Mouse (Mus musculus) neural tube, embryonic 14.5 days (tissue): ENCODE measurements around the gene Tmprss7. TPM values are rescaled to one million over a fixed set of nuclear protein-coding genes. Genes with fewer than 3 reads are reported as not detected.
A peak's percentile ranks its signal among the peaks of the same experiment; 100 is the strongest.

Experiments
- ATAC-seq: fragments of 200-750 bp; cut with Nextera tagmentation; 2 replicates; pipeline ENCODE4 v1.8.0; 2017; ENCODE audit warnings: low read depth, mild to moderate bottlenecking, moderate TSS enrichment, moderate library complexity
- H3K27ac ChIP-seq: fragments of 300-500 bp; sonication (generic); 2 replicates; pipeline ENCODE4 v1.5.1; 2014; ENCODE audit warnings: low read depth, mild to moderate bottlenecking, control low read depth, low read length, moderate library complexity, mixed read lengths
- H3K27me3 ChIP-seq: fragments of 300-500 bp; sonication (generic); 2 replicates; pipeline ENCODE4 v1.6.1; 2014; ENCODE audit warnings: low read length; ENCODE audit not compliant: control insufficient read depth, insufficient read depth
- H3K36me3 ChIP-seq: fragments of 300-500 bp; sonication (generic); 2 replicates; pipeline ENCODE4 v1.6.1; 2014; ENCODE audit warnings: low read length, mixed read lengths; ENCODE audit not compliant: control insufficient read depth, insufficient read depth
- H3K4me1 ChIP-seq: fragments of 300-500 bp; sonication (generic); 2 replicates; pipeline ENCODE4 v1.6.1; 2014; ENCODE audit warnings: low read length; ENCODE audit not compliant: control insufficient read depth, insufficient read depth
- H3K4me2 ChIP-seq: fragments of 300-500 bp; sonication (generic); 2 replicates; pipeline ENCODE4 v1.6.1; 2014; ENCODE audit warnings: mild to moderate bottlenecking, low read depth, low read length, control low read depth
- H3K4me3 ChIP-seq: fragments of 300-500 bp; sonication (generic); 2 replicates; pipeline ENCODE4 v1.5.1; 2014; ENCODE audit warnings: low read depth, low read length, control low read depth, mixed read lengths
- H3K9ac ChIP-seq: fragments of 300-500 bp; sonication (generic); replicated peaks from 2 replicates; pipeline ENCODE4 v1.6.1; 2014; ENCODE audit warnings: low read depth, mild to moderate bottlenecking, control low read depth, low read length, mixed read lengths
- H3K9me3 ChIP-seq: fragments of 300-500 bp; sonication (generic); 2 replicates; pipeline ENCODE4 v1.6.1; 2016; ENCODE audit warnings: low read length; ENCODE audit not compliant: control insufficient read depth
- WGBS: fragments of 180-500 bp; shearing (Covaris S2); extraction: QIAGEN DNeasy Blood & Tissue Kit; methylation state at CpG from one replicate; pipeline ENCODE4 v1.1.7; 2014; 5-methylcytosine and 5-hydroxymethylcytosine counted together
- polyA plus RNA-seq: library from polyadenylated mRNA; unstranded; fragments of >200 nt; fragmentation: Nextera tagmentation; extraction: Ambion mirVana; gene quantifications from 2 replicates; pipeline ENCODE4 v1.2.1, GENCODE M21; 2014

Gene Tmprss7
- 0.63 and 0.68 TPM in 2 replicates for polyA plus RNA-seq

- Histone ChIP-seq H3K27ac (no peak within 1 kb of the TSS), H3K4me1 (peaks cover 12% of the 10 kb centered on the region; the same call in 1 of the 2 replicates), H3K27me3 (no peaks in the 10 kb centered on the region), H3K4me2 (no peak within 1 kb of the TSS), H3K36me3 (no peaks in the 10 kb centered on the region), H3K9ac (no peak within 1 kb of the TSS), H3K4me3 (no peak within 1 kb of the TSS), H3K9me3 (no peaks in the 10 kb centered on the region)
- ATAC-seq = no peak
- 77% methylated on average over 10 of the region's 10 CpGs for WGBS
Measured at GRCm38 (mm10) chr16:45693558-45693957, at the start of gene Tmprss7. Gene Tmprss7 (minus strand): TSS chr16:45693658.

GRCm38 (mm10) chr16:45742615-45743476, 49.4 kb upstream of the Tmprss7 start, which contains the start of gene Abhd10:
Gene Abhd10 (minus strand): TSS chr16:45742955.
- Histone ChIP-seq H3K27me3 (no peaks in the 10 kb centered on the region), H3K27ac (peak within 1 kb of the TSS; percentile 92), H3K4me2 (peak within 1 kb of the TSS; percentile 63), H3K9ac (peak within 1 kb of the TSS; percentile 84), H3K4me3 (peak within 1 kb of the TSS; percentile 67), H3K9me3 (no peaks in the 10 kb centered on the region), H3K4me1 (0 out of 2 replicates have a peak, but pooled peaks cover 4% of the 10 kb centered on the region), H3K36me3 (no peaks in the 10 kb centered on the region)
- peak; percentile 97 for ATAC-seq
- WGBS = 2% methylated on average over 48 of the region's 51 CpGs

- ATAC-seq = no peak
Measured at GRCm38 (mm10) chr16:45737880-45738279, 44.4 kb upstream of the Tmprss7 start.

GRCm38 (mm10) chr16:45736724-45737123, 43.3 kb upstream of the Tmprss7 start:
- no peak for ATAC-seq
- no peak overlapping the region for H3K4me2 ChIP-seq
- 0 out of 2 replicates have a peak, but pooled peaks cover 4% of the 10 kb centered on the region for H3K4me1 ChIP-seq
- H3K9me3 ChIP-seq = no peaks in the 10 kb centered on the region
- H3K4me3 ChIP-seq = no peak overlapping the region
- H3K9ac ChIP-seq = no peak overlapping the region
- WGBS = 93% methylated on average over 3 of the region's 3 CpGs
- no peak overlapping the region for H3K27ac ChIP-seq
- peaks cover 33% of the 10 kb centered on the region for H3K36me3 ChIP-seq
- H3K27me3 ChIP-seq = no peaks in the 10 kb centered on the region

More at GRCm38 (mm10) chr16:45737880-45738279, 44.4 kb upstream of the Tmprss7 start:
- Histone ChIP-seq H3K9ac (no peak overlapping the region), H3K4me2 (no peak overlapping the region), H3K4me1 (0 out of 2 replicates have a peak, but pooled peaks cover 4% of the 10 kb centered on the region), H3K36me3 (peaks cover 27% of the 10 kb centered on the region), H3K27me3 (no peaks in the 10 kb centered on the region), H3K27ac (no peak overlapping the region), H3K9me3 (no peaks in the 10 kb centered on the region), H3K4me3 (no peak overlapping the region)
- WGBS = 93% methylated on average over 8 of the region's 8 CpGs

- H3K9ac ChIP-seq = no peak overlapping the region
- H3K27ac ChIP-seq = no peak overlapping the region
- no peaks in the 10 kb centered on the region for H3K9me3 ChIP-seq
- H3K27me3 ChIP-seq = no peaks in the 10 kb centered on the region
- ATAC-seq = no peak
- H3K4me1 ChIP-seq = peaks cover 8% of the 10 kb centered on the region
- peaks cover 16% of the 10 kb centered on the region for H3K36me3 ChIP-seq
- 73% methylated on average over 5 of the region's 5 CpGs for WGBS
- H3K4me3 ChIP-seq = no peak overlapping the region
- no peak overlapping the region for H3K4me2 ChIP-seq
Measured at GRCm38 (mm10) chr16:45729163-45729562, 35.7 kb upstream of the Tmprss7 start.

- ATAC-seq = peak; percentile 73
- H3K27me3 ChIP-seq = no peaks in the 10 kb centered on the region
- 0% methylated on average over 10 of the region's 10 CpGs for WGBS
- H3K4me2 ChIP-seq = peak overlapping the region; percentile 93
- H3K27ac ChIP-seq = peak overlapping the region; percentile 99
- peak overlapping the region; percentile 68 for H3K4me3 ChIP-seq
- H3K36me3 ChIP-seq = peaks cover 5% of the 10 kb centered on the region; the same call in 1 of the 2 replicates
- no peaks in the 10 kb centered on the region for H3K9me3 ChIP-seq
- peak overlapping the region; percentile 90 for H3K9ac ChIP-seq
- H3K4me1 ChIP-seq = peaks cover 31% of the 10 kb centered on the region
Measured at GRCm38 (mm10) chr16:45724742-45725102, 31.3 kb upstream of the Tmprss7 start.

GRCm38 (mm10) chr16:45724061-45724741, 30.7 kb upstream of the Tmprss7 start, which contains the start of gene Tagln3:
Gene Tagln3 (minus strand): TSS chr16:45724608.
- peaks cover 9% of the 10 kb centered on the region; the same call in 1 of the 2 replicates for H3K36me3 ChIP-seq
- H3K27me3 ChIP-seq = no peaks in the 10 kb centered on the region
- WGBS = under 1% methylated on average over 30 of the region's 30 CpGs
- peak within 1 kb of the TSS; percentile 90 for H3K9ac ChIP-seq
- H3K4me1 ChIP-seq = peaks cover 31% of the 10 kb centered on the region
- H3K27ac ChIP-seq = peak within 1 kb of the TSS; percentile 99
- peak; percentile 85 for ATAC-seq
- peak within 1 kb of the TSS; percentile 68 for H3K4me3 ChIP-seq
- peak within 1 kb of the TSS; percentile 93 for H3K4me2 ChIP-seq
- no peaks in the 10 kb centered on the region for H3K9me3 ChIP-seq

GRCm38 (mm10) chr16:45723172-45723901, 29.9 kb upstream of the Tmprss7 start:
- 16% methylated on average over 6 of the region's 6 CpGs for WGBS
- Histone ChIP-seq H3K27me3 (no peaks in the 10 kb centered on the region), H3K9ac (peak overlapping the region; percentile 90), H3K4me2 (peak overlapping the region; percentile 93), H3K27ac (peak overlapping the region; percentile 99), H3K4me1 (peaks cover 31% of the 10 kb centered on the region), H3K36me3 (peaks cover 11% of the 10 kb centered on the region; the same call in 1 of the 2 replicates), H3K4me3 (peak overlapping the region; percentile 68), H3K9me3 (no peaks in the 10 kb centered on the region)
- peak; percentile 62 for ATAC-seq
